Mouse (Mus musculus) inflammation-experienced regulatory T-cells, adult 6 months (primary cell): ENCODE results near the gene Nudt2. TPM values are rescaled to one million over a fixed set of nuclear protein-coding genes. Genes with fewer than 3 reads are reported as not detected.

Experiments
- ATAC-seq: one replicate; pipeline ENCODE4 v1.8.0; 2017
- polyA plus RNA-seq, 3 experiments: library from polyadenylated mRNA; unstranded; fragments of 100-300 nt; shearing (Covaris generic); gene quantifications; one replicate each; pipeline ENCODE4 v1.2.1; 2017

Gene Nudt2
- polyA plus RNA-seq, 3 experiments from 2014 or later: 15.3 to 22.1 (median 17.8) TPM

DNA sequence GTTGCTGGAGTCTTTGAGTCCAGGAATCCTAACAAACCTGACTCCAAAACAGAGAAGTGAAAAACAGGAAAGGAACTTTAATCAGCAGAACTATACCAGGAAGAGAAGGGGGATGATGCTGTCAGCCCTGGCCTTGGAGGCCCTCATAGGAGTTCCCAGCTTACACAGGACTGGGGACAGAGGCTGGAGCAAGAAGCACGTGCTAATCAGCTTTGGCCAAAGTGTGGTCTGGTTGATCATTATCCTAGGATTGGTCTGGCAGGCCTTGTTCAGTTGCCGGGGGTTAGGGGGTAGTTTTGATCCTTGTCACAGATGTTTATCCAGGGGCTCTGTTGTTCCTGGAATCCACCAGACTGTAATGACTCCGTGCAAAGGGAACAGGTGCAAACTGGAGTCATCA is 29.4 kb downstream of the Nudt2 start:
- no peak for ATAC-seq

DNA sequence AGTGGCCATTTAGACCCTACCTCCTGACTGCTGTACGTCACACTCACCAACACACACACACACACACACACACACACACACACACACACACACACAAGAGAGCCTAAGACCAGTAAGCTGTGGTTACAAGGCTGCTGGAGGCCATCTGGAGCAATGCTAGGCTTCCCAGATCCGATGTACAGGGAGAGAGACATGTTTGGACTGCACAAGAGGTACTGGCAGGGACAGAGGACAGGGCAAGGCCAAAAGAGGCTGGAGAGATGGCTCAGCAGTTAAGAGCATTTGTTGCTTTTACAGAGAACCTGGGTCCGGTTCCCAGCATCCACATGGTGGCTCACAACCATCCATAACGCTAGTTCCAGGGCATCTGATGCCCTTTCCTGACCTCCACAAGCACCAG is 30.1 kb downstream of the Nudt2 start:
- no peak for ATAC-seq

DNA sequence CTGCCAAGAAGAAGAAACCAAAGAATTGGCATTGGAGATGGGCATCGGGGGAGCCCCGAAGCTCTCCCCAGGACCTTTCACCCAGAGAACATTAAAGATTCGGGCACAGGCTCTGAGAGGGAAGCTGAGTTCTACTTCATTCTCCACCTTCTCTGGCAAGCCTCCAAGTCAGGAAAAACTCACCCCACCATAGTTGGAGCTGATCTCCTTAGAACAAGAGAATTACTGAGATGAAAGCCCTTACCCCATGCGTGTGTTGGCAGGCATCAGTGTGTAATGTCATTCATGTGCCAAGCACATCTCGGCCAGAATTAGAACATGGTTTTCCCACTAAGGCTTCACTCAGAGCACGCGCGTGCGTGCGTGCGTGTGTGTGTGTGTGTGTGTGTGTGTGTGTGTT is 30.9 kb downstream of the Nudt2 start:
- ATAC-seq: no peak

DNA sequence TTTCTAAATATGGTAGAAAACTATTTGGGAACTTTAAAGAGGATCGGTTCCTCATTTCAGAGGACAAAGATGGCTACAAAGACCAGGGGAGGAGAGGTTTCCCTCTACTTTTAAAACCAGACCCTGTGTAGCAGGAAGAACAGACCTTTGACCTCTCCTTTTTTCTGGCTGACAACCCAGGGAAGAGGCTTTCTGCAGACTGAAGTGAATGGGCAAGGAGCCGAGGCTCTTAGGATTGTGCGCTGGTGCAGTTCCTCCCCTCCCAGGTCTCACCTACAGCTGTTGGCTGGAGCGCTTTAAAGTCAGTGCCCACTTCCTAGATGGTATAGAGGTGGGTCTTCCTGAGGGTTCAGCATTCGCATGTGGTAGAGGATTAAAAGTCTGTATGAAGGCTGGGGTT is 32.1 kb downstream of the Nudt2 start:
- ATAC-seq: no peak

DNA sequence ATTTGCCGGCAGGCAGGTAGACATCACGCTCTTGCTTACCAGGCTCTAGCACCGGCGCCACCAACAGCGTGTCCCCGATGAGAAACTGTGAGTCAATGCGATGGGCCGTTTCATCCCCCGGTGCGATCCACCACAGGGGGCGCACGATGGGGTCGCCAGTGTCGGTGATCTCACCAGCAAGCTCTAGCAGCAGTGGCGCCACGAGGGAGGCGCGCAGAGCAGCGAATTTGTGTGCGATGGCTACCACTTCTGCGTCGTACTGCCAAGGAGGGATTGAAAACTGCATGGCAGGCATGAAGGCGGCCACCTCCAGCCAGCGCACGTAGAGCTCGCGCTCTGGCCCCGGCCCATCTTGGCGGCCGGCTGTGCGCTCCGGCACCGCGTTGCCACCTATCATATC is 32.6 kb downstream of the Nudt2 start:
- ATAC-seq: no peak

DNA sequence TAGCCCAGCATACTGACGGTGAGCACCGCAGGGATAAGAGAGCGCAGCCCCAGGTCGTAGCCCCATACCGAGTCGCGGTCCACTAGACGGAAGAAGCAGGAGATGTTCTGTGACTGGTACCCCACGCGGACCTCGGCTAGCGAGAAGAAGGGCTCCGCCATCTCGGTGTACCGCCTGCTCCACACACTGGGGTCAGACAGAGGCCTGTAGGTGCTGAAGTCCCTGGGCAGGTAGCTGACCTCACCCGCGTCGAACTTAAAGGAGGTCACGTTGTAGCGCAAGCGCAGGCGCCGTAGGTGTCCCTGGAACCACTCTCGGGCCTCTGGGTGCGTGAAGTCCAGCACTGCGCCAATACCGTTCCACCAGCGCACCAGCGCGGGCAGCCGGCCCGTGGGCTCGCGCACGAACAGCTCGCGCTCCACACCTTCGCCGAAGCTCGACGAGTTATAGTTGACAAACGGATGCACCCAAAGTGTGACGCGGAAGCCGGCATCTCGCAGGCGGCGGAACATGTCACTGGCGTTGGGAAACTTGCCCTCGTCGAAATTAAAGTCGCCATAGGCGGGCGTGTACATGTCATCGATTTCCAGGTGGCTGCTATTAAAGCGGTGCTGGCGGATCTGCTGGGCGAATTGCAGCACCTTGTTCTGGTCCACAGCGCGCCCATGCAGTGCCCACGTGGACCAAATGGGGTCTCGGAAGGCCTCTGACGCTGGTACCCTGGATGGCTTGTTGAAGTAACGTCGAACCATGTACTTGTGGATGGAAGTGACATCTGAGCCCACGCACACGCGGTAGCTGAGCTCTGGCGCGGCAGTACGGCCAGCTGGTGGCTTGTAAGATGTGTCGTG is 33.3 kb downstream of the Nudt2 start:
- ATAC-seq: no peak

DNA sequence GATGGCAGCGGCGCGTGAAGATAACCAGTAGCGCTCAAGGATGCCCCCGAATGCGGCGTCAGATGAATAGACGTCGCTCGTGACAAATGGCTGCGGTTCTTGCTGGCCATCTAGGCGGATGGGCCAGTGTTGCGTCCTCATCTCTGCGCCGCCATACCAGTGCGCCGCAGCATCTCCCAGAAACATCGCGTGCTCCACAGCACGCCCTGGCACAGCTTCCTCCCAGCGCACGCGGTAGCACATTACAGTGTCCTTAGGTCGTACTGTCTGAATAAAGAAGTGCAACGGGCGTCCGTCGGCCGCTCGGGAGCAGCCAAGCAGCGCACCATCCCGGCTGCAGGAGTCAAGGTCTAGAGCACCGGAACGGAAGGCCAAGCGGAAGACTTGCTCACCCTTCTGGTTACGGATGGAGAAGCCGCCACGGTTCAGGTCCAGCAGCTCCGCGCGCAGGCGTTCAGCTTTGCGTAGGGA is 34.0 kb downstream of the Nudt2 start:
- ATAC-seq: no peak

DNA sequence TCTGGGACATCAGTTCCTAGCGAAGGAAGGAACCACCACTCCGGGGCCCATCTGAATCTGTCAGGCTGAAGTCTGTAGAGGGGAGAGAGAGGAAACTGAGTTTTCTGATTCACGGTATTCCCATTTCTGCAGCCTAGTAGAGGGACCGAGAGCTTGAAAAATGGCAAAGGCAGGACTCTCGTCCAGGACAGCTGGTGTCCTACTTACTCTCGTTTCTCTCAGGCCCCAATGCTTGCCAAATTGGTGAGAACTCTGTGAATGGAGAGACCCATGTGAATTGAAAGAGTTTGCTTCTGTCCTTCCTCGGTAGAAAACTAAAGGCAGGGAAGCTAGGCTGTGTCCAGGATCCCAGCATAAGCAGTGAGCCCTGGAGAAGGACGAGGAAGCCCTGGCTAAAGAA is 34.7 kb downstream of the Nudt2 start:
- ATAC-seq: no peak

DNA sequence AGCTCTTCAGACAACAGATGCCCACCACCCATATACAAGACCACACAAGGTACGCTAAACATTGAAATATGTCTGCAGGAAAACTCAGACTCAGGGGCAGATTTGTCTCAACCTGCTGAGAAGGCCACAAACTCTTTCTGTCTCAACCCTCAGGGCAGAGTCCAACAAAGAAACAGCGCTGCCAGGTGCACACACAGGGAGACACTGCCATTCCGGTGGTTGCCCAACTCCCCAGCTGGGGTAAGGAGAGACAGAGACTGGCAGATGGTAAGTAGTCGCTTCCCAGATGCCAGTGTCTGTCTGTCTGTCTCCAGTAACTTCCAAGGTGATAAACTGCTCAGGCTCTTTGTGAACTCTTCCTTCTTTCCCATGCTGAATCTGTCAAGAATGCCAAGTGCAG is 35.8 kb downstream of the Nudt2 start:
- ATAC-seq: no peak

DNA sequence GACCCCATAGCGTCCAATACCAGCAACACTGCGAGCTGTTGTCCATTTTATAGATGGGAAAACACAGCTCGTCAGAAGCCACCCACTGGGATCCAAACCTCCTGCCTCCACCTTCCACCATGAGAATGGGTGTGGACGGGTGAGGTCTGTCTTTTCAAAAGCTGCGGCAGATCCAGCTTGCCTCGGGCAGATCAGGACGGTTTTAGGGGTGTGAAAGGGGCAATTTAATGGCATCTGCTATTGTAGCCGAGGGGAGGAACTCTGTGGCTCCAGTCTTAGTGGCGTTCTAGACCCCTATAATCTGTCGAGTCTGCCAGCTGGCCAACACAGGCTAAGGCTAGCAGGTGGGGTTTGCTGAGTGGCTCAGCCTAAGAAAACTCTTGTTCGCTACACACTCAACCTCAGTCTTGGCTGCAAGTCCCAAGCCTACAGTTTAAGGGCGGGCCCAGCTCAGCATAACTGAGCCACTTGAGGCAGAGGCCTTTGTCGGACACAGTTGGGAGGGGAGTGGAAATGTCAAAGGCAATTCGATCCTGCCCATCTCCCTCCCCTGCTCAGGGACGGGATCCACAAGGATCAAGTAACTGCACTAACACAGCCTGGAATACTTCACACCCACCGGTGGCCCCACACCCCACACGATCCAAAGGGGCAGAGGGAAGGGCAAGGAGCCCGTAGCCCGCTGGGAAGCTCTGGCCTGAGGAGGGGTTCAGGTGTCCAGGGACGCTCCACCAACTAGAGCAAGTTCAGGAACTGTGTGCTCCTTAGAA is 37.4 kb downstream of the Nudt2 start:
- ATAC-seq: no peak

DNA sequence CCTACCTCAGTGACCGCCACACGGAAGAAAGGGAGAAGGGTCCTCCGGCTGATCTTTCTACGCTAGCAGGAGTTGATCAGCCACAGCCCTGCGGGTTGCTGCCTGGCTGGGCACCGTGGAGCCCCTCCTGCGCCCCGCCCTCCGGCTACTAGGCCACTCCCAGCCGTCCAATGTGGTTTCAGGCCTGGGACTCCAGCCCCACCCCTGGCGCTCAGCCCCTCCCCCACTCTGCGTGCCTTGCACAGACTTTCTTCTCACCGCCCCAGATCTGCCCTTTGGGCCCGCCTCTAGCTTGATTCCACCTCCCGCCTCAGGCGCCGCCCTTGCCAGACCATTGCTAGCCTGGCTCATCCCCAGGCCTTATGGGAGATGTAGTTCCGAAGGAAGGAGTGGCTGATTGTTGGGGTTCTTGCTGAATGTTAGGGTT is 38.0 kb downstream of the Nudt2 start, which contains the start of gene AI464131:
Gene AI464131, minus strand, starts transcription at position 91 of the 427 bp plus-strand sequence.
- ATAC-seq: peak; percentile 49

DNA sequence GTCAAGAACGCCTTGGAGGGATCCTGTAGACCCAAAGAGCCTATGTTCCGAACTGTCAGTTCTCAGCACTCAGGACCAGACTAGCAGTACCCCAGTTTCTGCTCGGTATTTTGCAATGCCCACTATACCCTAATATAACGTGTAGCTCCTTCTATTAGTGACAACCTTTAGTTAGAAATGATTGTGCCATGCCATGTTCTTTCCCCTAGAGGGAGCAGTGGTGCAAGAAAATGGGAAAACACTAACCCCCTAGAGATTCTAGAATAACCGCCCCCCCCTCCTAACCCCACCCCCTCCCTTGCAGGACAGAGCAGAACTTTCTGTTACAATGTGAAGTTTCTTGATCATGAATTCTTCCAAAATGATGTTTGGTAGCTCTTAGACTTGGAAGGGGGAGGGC is 39.4 kb downstream of the Nudt2 start:
- ATAC-seq: no peak

DNA sequence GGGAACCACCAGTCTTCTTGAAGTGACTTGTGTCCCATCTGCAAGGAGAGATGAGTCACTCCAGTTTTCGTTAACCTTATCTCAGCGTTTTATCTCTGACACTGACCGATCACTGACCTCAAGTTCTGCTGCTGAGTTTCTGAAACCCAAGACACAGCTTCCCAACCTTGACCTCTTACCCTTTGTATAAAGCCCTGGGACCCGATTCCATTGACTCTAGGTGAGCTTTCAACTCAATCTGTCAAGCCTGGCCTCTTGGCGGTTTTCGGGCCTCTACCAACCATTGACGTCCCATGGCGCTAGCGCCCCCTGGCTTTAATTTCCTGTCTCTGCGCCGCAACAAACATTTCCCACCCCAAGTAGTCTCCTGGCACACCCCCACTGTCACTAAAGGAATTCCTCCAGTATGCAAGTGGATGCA is 40.2 kb downstream of the Nudt2 start:
- no peak for ATAC-seq

DNA sequence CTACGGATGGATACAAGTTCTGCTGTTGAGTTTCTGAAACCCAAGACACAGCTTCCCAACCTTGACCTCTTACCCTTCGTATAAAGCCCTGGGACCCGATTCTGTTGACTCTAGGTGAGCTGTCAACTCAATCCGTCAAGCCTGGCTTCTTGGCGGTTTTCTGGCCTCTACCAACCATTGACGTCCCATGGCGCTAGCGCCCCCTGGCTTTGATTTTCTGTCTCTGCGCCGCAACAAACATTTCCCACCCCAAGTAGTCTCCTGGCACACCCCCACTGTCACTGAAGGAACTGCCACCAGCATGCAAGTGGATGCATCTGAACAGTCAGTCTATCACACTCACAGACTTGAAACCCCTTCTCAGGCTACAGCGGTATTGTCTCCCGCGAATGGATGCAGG is 41.2 kb downstream of the Nudt2 start:
- no peak for ATAC-seq

DNA sequence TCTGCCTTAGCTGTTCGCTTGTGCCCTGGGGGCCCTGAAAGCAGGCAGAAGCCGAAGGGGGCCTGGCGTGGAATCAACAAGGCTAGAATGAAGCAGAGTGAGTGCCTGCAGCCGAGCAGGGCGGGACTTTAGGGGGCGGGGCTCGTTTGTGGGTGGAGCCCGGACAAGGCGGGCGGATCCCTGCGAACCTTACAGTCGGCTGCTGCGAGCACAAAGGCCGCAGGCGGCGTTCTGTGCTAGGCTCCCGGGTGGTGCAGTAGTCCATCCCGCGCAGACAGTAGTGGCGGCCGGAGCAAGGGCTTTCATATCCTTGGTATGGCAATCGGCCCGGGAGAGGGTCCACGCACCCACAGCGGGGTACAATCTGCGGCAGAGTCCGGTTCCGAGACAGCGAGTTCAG is 42.0 kb downstream of the Nudt2 start:
- peak; percentile 63 for ATAC-seq

DNA sequence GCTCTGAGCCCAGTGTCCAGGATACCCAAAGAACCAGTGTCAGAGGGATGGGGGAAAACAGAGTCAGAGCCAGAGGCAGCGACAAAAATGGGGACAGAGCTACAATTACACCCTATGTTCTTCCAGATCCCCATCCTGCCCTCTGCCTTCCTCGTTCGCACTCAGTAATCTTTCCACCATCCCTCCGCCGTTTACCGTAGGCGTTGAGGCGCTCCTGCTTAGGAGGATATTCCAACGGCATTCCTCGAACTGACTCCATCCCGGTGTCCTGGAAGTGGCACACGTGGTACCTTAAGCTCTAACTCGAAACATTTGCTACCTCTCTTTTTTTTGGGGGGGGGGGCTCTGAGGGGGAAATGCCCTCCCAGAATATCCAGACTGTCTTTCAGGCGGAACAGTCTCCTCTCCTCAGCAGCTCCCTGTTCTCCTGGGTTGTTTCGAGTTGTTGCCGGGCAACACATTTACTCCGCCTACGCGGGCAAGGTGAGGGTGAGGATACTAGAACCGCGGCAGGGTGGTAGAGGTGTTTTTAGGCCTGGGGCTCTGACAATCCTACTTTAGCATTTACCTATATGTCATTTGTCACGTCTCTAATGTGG is 42.5 kb downstream of the Nudt2 start:
- no peak for ATAC-seq

DNA sequence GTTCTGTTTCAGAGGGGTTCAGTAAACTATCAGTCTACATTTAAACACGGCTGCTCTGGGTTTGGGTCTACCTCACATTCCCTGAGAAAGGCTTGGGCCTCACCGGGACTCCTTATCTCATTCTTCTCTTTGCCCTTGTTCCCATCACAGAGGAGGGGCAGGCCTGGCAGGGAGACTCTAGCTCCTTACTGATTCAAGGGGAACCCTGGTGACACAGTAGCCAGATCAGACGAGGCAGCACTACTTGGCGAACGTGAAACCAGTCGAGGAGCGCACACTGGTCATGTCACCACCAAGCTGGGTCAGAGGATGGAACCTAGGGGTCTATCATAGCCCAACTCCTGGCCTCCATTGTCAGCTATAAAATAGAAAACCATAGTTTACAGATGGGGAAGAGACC is 43.0 kb downstream of the Nudt2 start:
- no peak for ATAC-seq

DNA sequence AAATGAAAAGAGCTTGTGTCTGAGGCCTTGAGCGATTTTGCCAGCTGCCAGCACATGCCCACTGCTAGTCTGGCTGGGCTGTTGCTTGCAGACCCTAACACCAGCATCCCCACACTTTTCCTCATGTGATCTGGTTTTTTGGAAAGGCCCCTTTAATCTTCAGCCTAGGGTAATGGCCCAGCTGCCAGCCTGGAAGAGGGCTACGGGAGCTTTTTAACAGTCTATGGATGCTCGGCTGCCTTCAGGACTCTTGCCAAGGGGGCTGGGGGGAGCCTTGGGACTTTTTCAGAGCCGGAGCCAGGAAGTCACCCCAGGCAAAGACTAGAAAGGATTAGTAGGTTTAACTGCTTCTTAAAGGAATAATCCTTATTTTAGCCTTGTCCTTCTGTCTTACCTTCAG is 48.4 kb downstream of the Nudt2 start:
- no peak for ATAC-seq

DNA sequence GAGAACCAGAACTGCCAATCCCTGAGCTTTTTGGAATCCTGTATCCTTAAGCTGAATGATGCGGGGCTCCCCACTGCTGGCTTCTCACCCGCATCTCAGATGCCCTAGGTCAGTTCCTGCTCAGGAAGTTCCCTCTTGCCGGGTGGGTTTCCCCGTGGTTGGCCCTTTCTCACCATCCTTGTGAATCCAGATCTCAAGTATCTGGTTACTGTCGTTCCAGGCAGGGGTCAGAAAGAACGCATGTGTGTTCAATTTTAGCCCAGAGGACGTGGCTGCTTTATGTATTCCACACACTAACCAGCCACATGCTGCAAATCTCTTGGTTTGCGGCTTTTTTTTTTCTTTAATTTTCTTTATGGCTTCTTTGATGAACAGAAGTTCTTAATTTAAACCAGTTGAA is 48.8 kb downstream of the Nudt2 start:
- no peak for ATAC-seq

DNA sequence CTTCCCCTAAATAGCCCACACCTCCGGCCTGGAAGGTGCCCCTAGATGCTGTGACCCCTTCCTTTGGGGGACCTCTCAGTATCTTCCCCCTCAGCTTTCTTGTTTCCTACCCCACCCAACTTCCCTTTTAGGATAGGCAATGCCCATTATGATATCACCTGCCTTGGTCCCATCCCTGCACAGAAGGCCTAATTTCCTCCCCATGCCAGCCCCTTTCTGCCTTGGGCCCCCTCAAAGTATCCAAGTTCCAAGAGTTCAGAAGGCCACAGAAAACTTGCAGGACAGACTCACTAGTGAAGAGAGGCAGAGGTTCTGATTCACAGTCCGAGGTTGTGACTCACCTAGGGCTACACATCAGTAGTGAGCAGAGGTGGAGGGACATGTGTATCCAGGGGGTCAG is 52.3 kb downstream of the Nudt2 start, which contains the start of gene 1110017D15Rik:
Gene 1110017D15Rik, minus strand, starts transcription at position 101 of the 400 bp plus-strand sequence.
- no peak for ATAC-seq

DNA sequence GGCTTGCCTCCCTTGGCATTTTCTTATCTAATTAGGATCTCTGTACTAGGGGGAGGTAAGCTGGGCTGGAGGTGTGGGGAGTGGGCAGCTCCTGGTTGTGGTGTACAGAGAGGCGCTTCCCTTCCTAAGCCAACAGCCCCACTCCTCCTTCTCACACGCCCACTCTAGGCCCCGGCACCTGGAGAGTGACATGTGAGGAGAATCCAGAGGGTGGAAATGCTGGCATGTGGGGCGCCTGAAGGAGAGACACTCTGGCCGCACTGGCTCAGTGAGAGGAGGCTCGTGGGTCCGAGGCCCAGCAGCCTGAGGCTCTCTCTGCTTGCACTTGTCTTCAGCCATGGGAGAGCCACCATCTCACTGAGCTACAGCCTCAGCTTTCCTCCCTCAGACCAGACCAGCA is 53.4 kb downstream of the Nudt2 start:
- no peak for ATAC-seq

DNA sequence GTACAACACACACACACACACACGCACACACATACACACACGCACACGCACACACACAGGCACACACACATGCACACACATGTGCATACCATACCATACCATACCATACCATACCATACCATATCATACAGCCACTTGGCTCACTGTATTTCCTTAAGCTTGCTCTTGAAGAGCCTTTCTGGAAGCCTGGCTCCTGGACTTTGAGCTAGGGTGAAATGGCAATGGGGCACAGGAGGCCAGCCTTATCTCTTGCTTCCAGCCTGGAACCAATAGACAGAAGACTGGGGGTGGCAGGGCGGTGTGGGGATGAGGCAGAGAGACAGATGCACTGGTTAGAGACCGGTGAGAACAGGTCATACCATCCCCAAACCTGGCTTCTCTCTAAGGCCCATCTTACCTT is 54.2 kb downstream of the Nudt2 start:
- ATAC-seq: no peak

DNA sequence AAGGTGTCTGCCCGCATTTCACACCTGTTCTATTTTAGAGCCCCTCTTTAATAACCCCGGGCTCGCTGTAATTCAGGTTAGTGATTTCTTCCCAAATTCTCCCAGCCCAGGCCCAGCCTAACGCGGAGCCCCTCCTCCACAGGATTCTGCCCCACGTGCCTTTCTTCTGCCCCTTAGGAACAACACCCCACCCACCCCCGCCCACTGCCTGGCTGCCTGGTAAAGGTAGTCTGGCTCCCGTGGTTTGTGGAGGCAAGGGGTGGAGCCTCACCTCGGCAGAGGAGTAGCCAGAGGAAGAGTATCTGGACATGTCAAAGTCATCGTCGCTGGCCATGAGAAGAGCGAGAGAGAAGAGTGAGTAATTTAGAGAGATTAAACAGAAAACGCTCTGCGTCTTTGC is 55.7 kb downstream of the Nudt2 start:
- no peak for ATAC-seq
